Mouse (Mus musculus) embryonic fibroblast, embryonic 13.5 days (primary cell): Measurements from ENCODE around the gene Mapk7.

Experiments
- CTCF ChIP-seq: IDR thresholded peaks from 2 replicates; pipeline ENCODE4 v1.5.1; 2011; ENCODE audit warnings: mild to moderate bottlenecking, control low read depth, low read length, moderate library complexity, borderline replicate concordance; ENCODE audit not compliant: insufficient read depth
- POLR2A ChIP-seq: IDR thresholded peaks from 2 replicates; pipeline ENCODE4 v1.6.1; 2011; ENCODE audit warnings: low read depth, mild to moderate bottlenecking, control low read depth, low read length, moderate library complexity

DNA sequence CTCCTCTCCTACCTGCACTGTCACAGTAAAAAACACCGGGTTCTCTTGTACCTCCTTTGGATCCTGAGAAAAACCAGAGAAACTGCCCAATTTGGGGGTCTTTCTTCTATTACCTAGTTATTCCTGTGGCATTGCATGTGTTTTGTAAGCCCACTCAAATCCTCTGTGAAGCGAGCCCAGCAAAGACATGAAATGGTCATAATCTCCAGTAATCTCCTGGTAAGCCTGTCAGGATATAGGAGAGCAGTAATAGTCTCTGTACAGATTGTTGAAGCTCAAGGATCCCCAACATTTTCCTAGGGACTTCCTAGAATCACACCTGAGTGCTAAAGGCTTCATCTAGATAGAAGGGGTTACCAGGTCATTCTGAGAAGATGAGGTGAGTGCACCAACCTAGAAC, 46.9 kb upstream of the Mapk7 start:
- no peak for TF ChIP-seq POLR2A
- TF ChIP-seq CTCF, result no peak
